Mouse (Mus musculus) heart, adult 2 months (tissue): ENCODE results near the gene Sf3b5. TPM values are rescaled to one million over a fixed set of nuclear protein-coding genes. Genes with fewer than 3 reads are reported as not detected.

Source experiments
- DNase-seq, 2 experiments: peaks; one replicate each; pipeline ENCODE4 v3.0.0; 2021
- H3K27ac ChIP-seq: fragments of 200-600 bp; 2 replicates; pipeline ENCODE4 v1.8.1; 2022
- H3K27me3 ChIP-seq: fragments of 200-500 bp; 2 replicates; pipeline ENCODE4 v1.6.1; 2012; ENCODE audit warnings: mild to moderate bottlenecking, low read length, inconsistent platforms, mixed read lengths; ENCODE audit not compliant: control insufficient read depth, insufficient read depth
- H3K36me3 ChIP-seq: fragments of 200-500 bp; 2 replicates; pipeline ENCODE4 v1.6.1; 2012; ENCODE audit warnings: low read length, inconsistent platforms; ENCODE audit not compliant: control insufficient read depth, insufficient read depth
- H3K4me1 ChIP-seq: fragments of 200-500 bp; 2 replicates; pipeline ENCODE4 v1.6.1; 2011; ENCODE audit warnings: low read length; ENCODE audit not compliant: control insufficient read depth, insufficient read depth
- H3K4me3 ChIP-seq: fragments of 200-600 bp; 2 replicates; pipeline ENCODE4 v1.8.1; 2022
- H3K79me2 ChIP-seq: fragments of 200-500 bp; replicated peaks from 2 replicates; pipeline ENCODE4 v1.6.1; 2012; ENCODE audit warnings: mild to moderate bottlenecking, inconsistent platforms, low read length, moderate library complexity, mixed read lengths; ENCODE audit not compliant: control insufficient read depth, insufficient read depth
- H3K9ac ChIP-seq: fragments of 200-500 bp; 2 replicates; pipeline ENCODE4 v1.6.1; 2012; ENCODE audit warnings: low read depth, mild to moderate bottlenecking, control low read depth, inconsistent platforms, low read length, mixed read lengths
- CTCF ChIP-seq: fragments of 200-600 bp; IDR thresholded peaks from 2 replicates; pipeline ENCODE4 v1.8.1; 2022; ENCODE audit warnings: antibody characterized with exemption, mild to moderate bottlenecking, moderate library complexity
- EP300 ChIP-seq: fragments of 200-500 bp; IDR thresholded peaks from 2 replicates; pipeline ENCODE4 v1.6.1; 2011; ENCODE audit warnings: low read depth, low read length, control low read depth; ENCODE audit not compliant: insufficient read depth
- POLR2A ChIP-seq: fragments of 200-500 bp; IDR thresholded peaks from 2 replicates; pipeline ENCODE4 v1.6.1; 2011; ENCODE audit warnings: mild to moderate bottlenecking, low read depth, low read length, control low read depth; ENCODE audit not compliant: insufficient read depth
- WGBS: fragments of 180-500 bp; shearing (Covaris S2); methylation state at CpG from one replicate; pipeline ENCODE4 v1.1.7; 2018; 5-methylcytosine and 5-hydroxymethylcytosine counted together
- intact Hi-C: fragments of 180-260 bp; cut with DNase I; formaldehyde crosslinking; loops from one replicate; pipeline ENCODE4 v1.15.1; 2025
- polyA plus RNA-seq: library from polyadenylated mRNA; depleted of rRNA; stranded (reverse); fragments of >200 nt; gene quantifications from 2 replicates; pipeline ENCODE4 v1.2.3, GENCODE M21; 2012
- total RNA-seq, 2 experiments: library from RNA; stranded (reverse); gene quantifications; 2 replicates each; pipeline ENCODE4 v1.2.3; 2021

Sf3b5 gene
- total and polyA plus RNA-seq, 3 experiments: 6.6 to 14.8 (median 7.4) TPM

DNA sequence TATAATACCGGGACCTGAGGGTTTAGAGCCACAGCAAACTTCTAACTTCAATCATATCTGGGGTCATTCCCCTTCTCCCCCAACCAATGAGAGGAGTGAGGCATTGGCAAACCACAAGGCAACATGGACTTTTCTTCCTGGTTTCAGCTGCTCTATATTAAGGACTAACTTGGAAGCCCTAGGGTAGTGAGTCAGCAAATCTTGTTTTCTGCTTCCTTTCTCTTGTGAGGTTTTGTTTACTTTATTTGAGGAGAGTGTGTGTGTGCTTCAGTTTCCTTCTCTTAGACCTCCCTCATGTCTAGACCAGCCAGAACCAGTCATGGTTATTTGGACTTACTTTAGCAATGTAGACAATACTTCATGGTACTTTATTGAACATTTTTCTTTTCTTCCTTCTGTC is 23.1 kb downstream of the Sf3b5 start:
- DNase-seq: no peak
- no peak for TF ChIP-seq CTCF
- TF ChIP-seq EP300: no peak
- TF ChIP-seq POLR2A: no peak
- Histone ChIP-seq H3K4me3 (no peak overlapping the region), H3K27me3 (no peaks in the 10 kb centered on the region), H3K9ac (no peak overlapping the region), H3K4me1 (no peaks in the 10 kb centered on the region), H3K79me2 (no peaks in the 10 kb centered on the region), H3K36me3 (no peaks in the 10 kb centered on the region), H3K27ac (no peak overlapping the region)
- intact Hi-C loops: no loop called here
- 90% methylated on average over 1 of the region's 1 CpGs for WGBS

DNA sequence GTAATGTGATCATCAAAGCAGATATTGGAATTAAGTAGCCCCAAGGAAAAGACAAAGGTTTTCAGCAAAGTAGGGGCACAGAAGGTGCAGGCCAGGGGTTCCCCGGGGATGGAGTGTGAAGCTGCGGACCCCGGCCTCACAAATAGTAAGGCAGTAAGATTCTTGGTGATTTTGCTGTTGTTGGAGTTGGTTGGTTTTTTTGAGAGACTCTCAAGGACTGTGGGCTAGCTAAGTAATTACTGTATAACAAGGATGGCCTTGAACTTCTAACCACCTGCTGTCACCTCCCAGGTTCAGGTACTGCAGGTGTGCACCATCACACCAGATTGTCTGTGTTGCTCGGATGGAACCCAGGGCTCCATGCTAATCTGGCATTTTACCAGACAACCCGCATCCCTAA is 24.3 kb downstream of the Sf3b5 start:
- intact Hi-C loops: no loop called here

DNA sequence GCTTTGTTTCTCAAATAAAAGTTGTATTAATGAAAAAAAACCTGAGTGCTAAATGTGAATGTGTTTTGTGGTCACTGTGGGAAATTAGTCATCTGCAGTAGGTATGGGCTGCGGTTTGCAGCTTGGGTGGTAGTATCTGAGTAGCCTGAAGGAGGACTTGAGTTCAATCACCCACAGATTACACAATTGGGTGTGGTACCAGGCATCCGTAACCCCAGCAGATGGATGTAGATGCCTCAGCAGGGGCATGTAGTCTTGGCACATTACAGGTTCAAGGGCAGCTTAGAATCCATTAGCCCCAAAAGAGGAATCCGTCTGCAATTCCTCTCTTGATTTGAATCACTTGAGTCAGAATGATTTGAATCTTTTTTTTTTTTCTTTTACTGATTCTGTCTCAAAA is 30.1 kb downstream of the Sf3b5 start:
- DNase-seq: no peak
- TF ChIP-seq EP300: no peak
- no peak for TF ChIP-seq CTCF
- TF ChIP-seq POLR2A: no peak
- H3K4me3 ChIP-seq: no peak overlapping the region
- WGBS: 88% methylated on average over 3 of the region's 3 CpGs
- no peaks in the 10 kb centered on the region for H3K79me2 ChIP-seq
- H3K36me3 ChIP-seq: no peaks in the 10 kb centered on the region
- H3K4me1 ChIP-seq: no peaks in the 10 kb centered on the region
- no peak overlapping the region for H3K27ac ChIP-seq
- intact Hi-C loops: no loop called here
- H3K27me3 ChIP-seq: no peaks in the 10 kb centered on the region
- H3K9ac ChIP-seq: no peak overlapping the region

More for the DNA sequence above, 24.3 kb downstream of the Sf3b5 start:
- TF ChIP-seq EP300: no peak
- TF ChIP-seq CTCF: no peak
- no peak for TF ChIP-seq POLR2A
- H3K4me1 ChIP-seq: no peaks in the 10 kb centered on the region
- no peak overlapping the region for H3K4me3 ChIP-seq
- H3K9ac ChIP-seq: no peak overlapping the region
- no peaks in the 10 kb centered on the region for H3K27me3 ChIP-seq
- WGBS: 84% methylated on average over 5 of the region's 5 CpGs
- H3K36me3 ChIP-seq: no peaks in the 10 kb centered on the region
- no peak for DNase-seq
- no peak overlapping the region for H3K27ac ChIP-seq
- H3K79me2 ChIP-seq: no peaks in the 10 kb centered on the region

DNA sequence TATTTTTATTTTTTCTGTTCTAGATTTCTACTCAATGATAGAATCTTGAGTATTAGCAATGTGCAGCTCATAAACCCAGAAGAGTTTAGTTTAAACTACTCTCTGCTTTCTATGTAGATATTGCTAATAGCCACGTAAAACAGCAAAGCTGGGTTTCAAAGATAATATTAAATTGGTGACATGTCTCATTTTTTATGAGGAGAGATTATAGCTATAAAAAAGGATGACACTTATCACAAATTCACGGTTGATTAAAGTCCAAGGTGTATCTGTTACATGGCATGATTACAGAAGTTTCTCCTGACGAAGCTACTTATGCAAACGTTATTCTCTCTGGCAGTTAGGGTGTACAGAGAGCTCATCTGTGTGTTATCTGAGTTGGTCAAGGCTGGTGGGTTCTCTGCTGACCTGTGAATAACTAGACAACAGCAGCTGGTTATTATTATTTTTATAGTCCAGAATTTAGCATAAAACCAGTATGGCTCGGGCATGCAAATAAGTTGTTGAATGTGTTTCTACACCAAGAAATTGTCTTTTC is 34.6 kb downstream of the Sf3b5 start:
- WGBS: 82% methylated on average over 5 of the region's 5 CpGs
- no peaks in the 10 kb centered on the region for H3K79me2 ChIP-seq
- H3K4me1 ChIP-seq: no peaks in the 10 kb centered on the region
- intact Hi-C loops: no loop called here
- no peak overlapping the region for H3K27ac ChIP-seq
- H3K27me3 ChIP-seq: no peaks in the 10 kb centered on the region
- TF ChIP-seq CTCF (no peak), EP300 (no peak), POLR2A (no peak)
- no peaks in the 10 kb centered on the region for H3K36me3 ChIP-seq
- H3K9ac ChIP-seq: no peak overlapping the region
- no peak overlapping the region for H3K4me3 ChIP-seq
- no peak for DNase-seq

DNA sequence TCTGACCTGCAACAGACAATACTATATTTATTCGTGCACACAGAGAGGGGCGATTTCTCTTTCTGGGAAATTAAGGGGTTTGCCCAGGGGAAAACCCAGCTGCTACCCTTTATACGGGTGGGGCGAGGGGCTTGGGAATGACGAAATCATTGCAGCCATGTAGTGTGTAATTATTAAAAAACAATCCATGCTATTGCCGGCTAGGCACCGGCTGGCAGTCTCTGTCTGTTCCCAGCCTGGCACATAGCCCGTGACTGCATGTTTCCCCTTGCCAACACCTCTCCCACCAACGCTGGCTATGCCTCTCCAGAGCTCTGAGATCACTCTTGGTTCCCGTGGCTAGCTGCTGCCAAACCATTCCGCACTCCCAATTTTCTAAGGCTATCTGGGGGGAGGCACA is 39.5 kb downstream of the Sf3b5 start:
- Histone ChIP-seq H3K9ac (no peak overlapping the region), H3K27ac (no peak overlapping the region), H3K4me3 (no peak overlapping the region), H3K79me2 (no peaks in the 10 kb centered on the region), H3K4me1 (no peaks in the 10 kb centered on the region; the same call in 1 of the 2 replicates), H3K27me3 (no peaks in the 10 kb centered on the region), H3K36me3 (no peaks in the 10 kb centered on the region)
- peak; percentile 25 to 33 for DNase-seq
- no peak for TF ChIP-seq EP300
- no peak for TF ChIP-seq POLR2A
- no peak for TF ChIP-seq CTCF
- WGBS: 72% methylated on average over 11 of the region's 11 CpGs
- intact Hi-C loops: no loop called here

DNA sequence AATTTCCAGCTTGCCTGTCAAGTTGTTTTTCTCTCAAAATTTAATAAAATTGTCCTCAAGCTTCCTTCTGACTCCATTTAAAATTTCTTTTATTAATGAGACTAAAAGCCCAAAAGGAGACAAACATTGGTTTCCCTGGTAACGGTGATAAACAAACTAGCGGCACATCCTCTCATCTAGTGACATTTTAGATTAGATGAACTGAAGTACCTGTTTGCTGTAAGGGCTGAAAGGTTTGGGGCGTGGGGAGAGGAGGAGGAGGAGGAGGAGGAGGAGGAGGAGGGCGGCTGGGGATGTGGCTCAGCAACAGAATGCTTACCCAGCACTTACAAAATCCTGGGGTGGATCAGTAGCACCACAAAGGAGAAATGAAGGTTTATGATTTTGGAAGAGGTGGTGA is 42.7 kb downstream of the Sf3b5 start:
- no peak for DNase-seq
- no peaks in the 10 kb centered on the region for H3K27me3 ChIP-seq
- H3K9ac ChIP-seq: no peak overlapping the region
- no peaks in the 10 kb centered on the region for H3K36me3 ChIP-seq
- no peak overlapping the region for H3K4me3 ChIP-seq
- H3K27ac ChIP-seq: no peak overlapping the region
- TF ChIP-seq EP300 (no peak), POLR2A (no peak), CTCF (no peak)
- H3K79me2 ChIP-seq: no peaks in the 10 kb centered on the region
- 47% methylated on average over 4 of the region's 4 CpGs for WGBS
- intact Hi-C loops: no loop called here
- H3K4me1 ChIP-seq: no peaks in the 10 kb centered on the region; the same call in 1 of the 2 replicates
